Mouse (Mus musculus) limb, embryonic 13.5 days (tissue): ENCODE results near the gene Gltpd2. TPM values are rescaled to one million over a fixed set of nuclear protein-coding genes. Genes with fewer than 3 reads are reported as not detected.
"Not testable (repeated sequence)": the region's sequence is repeated elsewhere in the genome, so short reads cannot be mapped to it uniquely, and the experiment has no call there.

Source experiments
- ATAC-seq: fragments of 200-750 bp; cut with Nextera tagmentation; 2 replicates; pipeline ENCODE4 v1.8.0; 2017; ENCODE audit warnings: low read depth, moderate number of reproducible peaks, moderate TSS enrichment; ENCODE audit not compliant: low FRiP score
- H3K27ac ChIP-seq: fragments of 300-500 bp; sonication (generic); 2 replicates; pipeline ENCODE4 v1.5.1; 2015; ENCODE audit warnings: inconsistent platforms, mild to moderate bottlenecking, moderate library complexity
- H3K27me3 ChIP-seq: fragments of 300-500 bp; sonication (generic); 2 replicates; pipeline ENCODE4 v1.6.1; 2015; ENCODE audit warnings: mild to moderate bottlenecking, inconsistent platforms
- H3K36me3 ChIP-seq: fragments of 300-500 bp; sonication (generic); 2 replicates; pipeline ENCODE4 v1.6.1; 2015; ENCODE audit warnings: inconsistent platforms, mild to moderate bottlenecking, moderate library complexity
- H3K4me1 ChIP-seq: fragments of 300-500 bp; sonication (generic); 2 replicates; pipeline ENCODE4 v1.6.1; 2015; ENCODE audit warnings: inconsistent platforms
- H3K4me2 ChIP-seq: fragments of 300-500 bp; sonication (generic); replicated peaks from 2 replicates; pipeline ENCODE4 v1.6.1; 2015; ENCODE audit warnings: inconsistent platforms, mild to moderate bottlenecking, moderate library complexity
- H3K4me3 ChIP-seq: fragments of 300-500 bp; sonication (generic); 2 replicates; pipeline ENCODE4 v1.5.1; 2015; ENCODE audit warnings: moderate library complexity, mild to moderate bottlenecking, inconsistent platforms
- H3K9ac ChIP-seq: fragments of 300-500 bp; sonication (generic); 2 replicates; pipeline ENCODE4 v1.6.1; 2015; ENCODE audit warnings: mild to moderate bottlenecking, inconsistent platforms
- H3K9me3 ChIP-seq: fragments of 300-500 bp; sonication (generic); 2 replicates; pipeline ENCODE4 v1.6.1; 2016; ENCODE audit warnings: inconsistent platforms
- WGBS: fragments of 180-500 bp; shearing (Covaris S2); methylation state at CpG from one replicate; pipeline ENCODE4 v1.1.7; 2015; 5-methylcytosine and 5-hydroxymethylcytosine counted together
- polyA plus RNA-seq: library from polyadenylated mRNA; unstranded; fragments of >200 nt; fragmentation: Nextera tagmentation; extraction: Ambion mirVana; gene quantifications from 2 replicates; pipeline ENCODE4 v1.2.1, GENCODE M21; 2015

Gene Gltpd2
- polyA plus RNA-seq, 1 experiment from 2014 or later: 0.43 TPM

DNA sequence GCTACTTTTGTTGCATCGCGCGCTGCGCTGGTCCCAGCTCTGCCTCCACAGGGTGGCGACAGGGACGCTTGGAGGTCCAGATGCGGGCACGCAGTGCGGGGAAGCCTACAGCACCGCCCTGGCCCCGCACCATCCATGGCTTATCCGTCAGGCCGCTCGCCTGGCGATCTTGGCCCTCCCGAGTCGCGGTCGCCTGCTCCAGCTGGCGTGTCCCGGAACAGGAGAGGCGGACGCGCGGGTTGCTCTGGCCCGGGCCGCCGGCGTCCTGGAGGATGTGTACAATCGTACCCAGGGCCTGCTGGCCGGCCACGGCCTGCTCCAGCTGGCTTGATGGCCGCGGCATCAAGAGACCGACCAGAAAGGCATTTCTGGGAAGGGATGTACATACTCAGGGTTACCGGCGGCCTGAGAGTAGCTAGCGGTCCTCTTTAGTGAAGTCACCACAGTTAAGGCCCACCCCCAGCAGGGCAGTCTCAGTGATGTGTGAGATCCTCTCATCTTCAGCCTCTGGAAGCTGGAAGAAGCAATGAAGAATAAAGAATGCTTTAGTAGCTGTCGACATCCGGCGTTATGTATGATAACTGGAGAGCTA is 1.3 kb downstream of the Gltpd2 start:
- WGBS: 13% methylated on average over 41 of the region's 41 CpGs
- H3K4me2 ChIP-seq: peak overlapping the region; percentile 63
- peak overlapping the region; percentile 70 for H3K9ac ChIP-seq
- H3K4me3 ChIP-seq: peak overlapping the region; percentile 37
- H3K4me1 ChIP-seq: peaks cover 11% of the 10 kb centered on the region; the same call in 1 of the 2 replicates
- ATAC-seq: no peak; the same call in 1 of the 2 replicates
- H3K36me3 ChIP-seq: no peaks in the 10 kb centered on the region
- H3K9me3 ChIP-seq: no peaks in the 10 kb centered on the region
- H3K27me3 ChIP-seq: peaks cover 15% of the 10 kb centered on the region; the same call in 1 of the 2 replicates
- H3K27ac ChIP-seq: peak overlapping the region; percentile 40; the same call in 1 of the 2 replicates

GRCm38 (mm10) chr11:70523306-70523989 is 4.5 kb downstream of the Gltpd2 start:
- 88% methylated on average over 8 of the region's 8 CpGs for WGBS
- peaks cover 24% of the 10 kb centered on the region for H3K36me3 ChIP-seq

DNA sequence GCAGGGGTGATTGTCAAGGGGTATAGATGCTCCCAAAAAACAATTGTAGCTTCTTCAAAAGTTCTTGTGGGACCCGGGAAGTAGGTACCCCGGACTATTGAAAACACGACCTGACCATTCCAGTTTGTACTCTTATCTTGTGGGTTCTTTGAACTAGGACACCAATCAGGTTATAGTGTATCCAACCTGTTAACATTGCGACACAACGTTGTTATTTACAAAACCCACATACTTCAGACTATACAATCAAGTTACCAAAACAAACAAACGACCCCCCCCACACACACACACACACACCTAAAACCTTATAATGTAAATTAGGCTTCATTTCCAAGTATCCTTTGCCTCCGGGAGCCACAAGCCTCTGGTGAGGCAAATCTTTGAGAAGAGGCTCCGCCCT is 5.8 kb downstream of the Gltpd2 start:
- Histone ChIP-seq H3K4me3 (peak overlapping the region; percentile 70), H3K36me3 (peaks cover 37% of the 10 kb centered on the region), H3K9me3 (no peaks in the 10 kb centered on the region), H3K4me1 (peaks cover 15% of the 10 kb centered on the region), H3K9ac (peak overlapping the region; percentile 19; the same call in 1 of the 2 replicates), H3K27me3 (peaks cover 11% of the 10 kb centered on the region; the same call in 1 of the 2 replicates), H3K4me2 (peak overlapping the region; percentile 58), H3K27ac (no peak overlapping the region)
- no peak; the same call in 1 of the 2 replicates for ATAC-seq
- 9% methylated on average over 8 of the region's 8 CpGs for WGBS

More at GRCm38 (mm10) chr11:70523306-70523989, 4.5 kb downstream of the Gltpd2 start:
- H3K4me3 ChIP-seq, H3K9me3 ChIP-seq, ATAC-seq, H3K4me2 ChIP-seq, H3K9ac ChIP-seq, H3K27ac ChIP-seq: not testable (repeated sequence)
- peaks cover 15% of the 10 kb centered on the region; the same call in 1 of the 2 replicates for H3K27me3 ChIP-seq
- H3K4me1 ChIP-seq: peaks cover 20% of the 10 kb centered on the region

GRCm38 (mm10) chr11:70525184-70525678 is 6.2 kb downstream of the Gltpd2 start, which contains the start of gene Psmb6:
TSS of gene Psmb6 (plus strand) at chr11:70525367.
- peak; percentile 94 for ATAC-seq
- Histone ChIP-seq H3K27me3 (0 out of 2 replicates have a peak, but pooled peaks cover 6% of the 10 kb centered on the region), H3K27ac (peak within 1 kb of the TSS; percentile 52; the same call in 1 of the 2 replicates), H3K4me2 (peak within 1 kb of the TSS; percentile 88), H3K4me1 (peaks cover 11% of the 10 kb centered on the region), H3K4me3 (peak within 1 kb of the TSS; percentile 70), H3K9ac (peak within 1 kb of the TSS; percentile 77), H3K36me3 (peaks cover 38% of the 10 kb centered on the region), H3K9me3 (no peaks in the 10 kb centered on the region)
- under 1% methylated on average over 26 of the region's 26 CpGs for WGBS

- Histone ChIP-seq H3K4me3 (peak overlapping the region; percentile 70), H3K27me3 (0 out of 2 replicates have a peak, but pooled peaks cover 2% of the 10 kb centered on the region), H3K27ac (peak overlapping the region; percentile 52; the same call in 1 of the 2 replicates), H3K4me1 (peaks cover 9% of the 10 kb centered on the region), H3K36me3 (peaks cover 38% of the 10 kb centered on the region), H3K4me2 (peak overlapping the region; percentile 88), H3K9me3 (no peaks in the 10 kb centered on the region), H3K9ac (peak overlapping the region; percentile 77)
- no peak for ATAC-seq
- WGBS: under 1% methylated on average over 12 of the region's 12 CpGs
Observed at GRCm38 (mm10) chr11:70525726-70526125, 6.7 kb downstream of the Gltpd2 start.

DNA sequence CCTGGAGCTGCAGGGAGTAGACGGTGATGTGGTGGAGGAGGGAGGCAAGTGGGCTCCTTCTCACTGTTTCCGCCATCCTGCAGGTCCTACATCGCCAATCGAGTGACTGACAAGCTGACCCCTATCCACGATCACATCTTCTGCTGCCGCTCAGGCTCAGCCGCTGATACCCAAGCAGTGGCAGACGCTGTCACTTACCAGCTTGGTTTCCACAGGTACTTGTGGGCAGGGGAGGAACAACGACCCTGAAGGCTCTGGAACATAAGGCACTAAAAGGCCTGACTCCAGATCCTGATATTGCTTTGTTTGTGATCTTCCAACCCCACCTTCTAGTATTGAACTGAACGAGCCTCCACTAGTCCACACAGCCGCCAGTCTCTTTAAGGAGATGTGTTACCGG is 7.2 kb downstream of the Gltpd2 start:
- H3K9ac ChIP-seq: peak overlapping the region; percentile 77
- H3K4me1 ChIP-seq: peaks cover 9% of the 10 kb centered on the region
- H3K9me3 ChIP-seq: no peaks in the 10 kb centered on the region
- H3K4me2 ChIP-seq: peak overlapping the region; percentile 88
- H3K27ac ChIP-seq: no peak overlapping the region
- peaks cover 38% of the 10 kb centered on the region for H3K36me3 ChIP-seq
- 86% methylated on average over 12 of the region's 12 CpGs for WGBS
- ATAC-seq: no peak
- peak overlapping the region; percentile 70 for H3K4me3 ChIP-seq
- no peaks in the 10 kb centered on the region for H3K27me3 ChIP-seq

GRCm38 (mm10) chr11:70528610-70529009 is 9.6 kb downstream of the Gltpd2 start:
- Histone ChIP-seq H3K9ac (no peak overlapping the region), H3K27me3 (no peaks in the 10 kb centered on the region), H3K4me2 (no peak overlapping the region), H3K4me1 (peaks cover 9% of the 10 kb centered on the region), H3K36me3 (peaks cover 38% of the 10 kb centered on the region), H3K4me3 (no peak overlapping the region), H3K27ac (no peak overlapping the region), H3K9me3 (no peaks in the 10 kb centered on the region)
- ATAC-seq: no peak
- WGBS: 89% methylated on average over 7 of the region's 7 CpGs

GRCm38 (mm10) chr11:70531065-70531464 is 12.1 kb downstream of the Gltpd2 start:
- not testable (repeated sequence) for H3K4me3 ChIP-seq, H3K9ac ChIP-seq, H3K4me2 ChIP-seq, H3K9me3 ChIP-seq, H3K4me1 ChIP-seq, H3K27me3 ChIP-seq, ATAC-seq, H3K27ac ChIP-seq
- H3K36me3 ChIP-seq: peaks cover 38% of the 10 kb centered on the region
- WGBS: 78% methylated on average over 2 of the region's 2 CpGs

- no peak for ATAC-seq
- H3K36me3 ChIP-seq: peaks cover 20% of the 10 kb centered on the region
- no peak within 1 kb of the TSS for H3K9ac ChIP-seq
- H3K4me1 ChIP-seq: no peaks in the 10 kb centered on the region
- no peak within 1 kb of the TSS for H3K27ac ChIP-seq
- H3K4me2 ChIP-seq: no peak within 1 kb of the TSS
- 77% methylated on average over 6 of the region's 6 CpGs for WGBS
- no peak within 1 kb of the TSS for H3K4me3 ChIP-seq
- peaks cover 3% of the 10 kb centered on the region; the same call in 1 of the 2 replicates for H3K27me3 ChIP-seq
- H3K9me3 ChIP-seq: no peaks in the 10 kb centered on the region
Observed at GRCm38 (mm10) chr11:70532839-70533238, 13.8 kb downstream of the Gltpd2 start, which contains the start of gene Gm40193. TSS of gene Gm40193 (minus strand) at chr11:70532939.

GRCm38 (mm10) chr11:70539423-70539822 is 20.4 kb downstream of the Gltpd2 start:
- peaks cover 55% of the 10 kb centered on the region for H3K27me3 ChIP-seq

DNA sequence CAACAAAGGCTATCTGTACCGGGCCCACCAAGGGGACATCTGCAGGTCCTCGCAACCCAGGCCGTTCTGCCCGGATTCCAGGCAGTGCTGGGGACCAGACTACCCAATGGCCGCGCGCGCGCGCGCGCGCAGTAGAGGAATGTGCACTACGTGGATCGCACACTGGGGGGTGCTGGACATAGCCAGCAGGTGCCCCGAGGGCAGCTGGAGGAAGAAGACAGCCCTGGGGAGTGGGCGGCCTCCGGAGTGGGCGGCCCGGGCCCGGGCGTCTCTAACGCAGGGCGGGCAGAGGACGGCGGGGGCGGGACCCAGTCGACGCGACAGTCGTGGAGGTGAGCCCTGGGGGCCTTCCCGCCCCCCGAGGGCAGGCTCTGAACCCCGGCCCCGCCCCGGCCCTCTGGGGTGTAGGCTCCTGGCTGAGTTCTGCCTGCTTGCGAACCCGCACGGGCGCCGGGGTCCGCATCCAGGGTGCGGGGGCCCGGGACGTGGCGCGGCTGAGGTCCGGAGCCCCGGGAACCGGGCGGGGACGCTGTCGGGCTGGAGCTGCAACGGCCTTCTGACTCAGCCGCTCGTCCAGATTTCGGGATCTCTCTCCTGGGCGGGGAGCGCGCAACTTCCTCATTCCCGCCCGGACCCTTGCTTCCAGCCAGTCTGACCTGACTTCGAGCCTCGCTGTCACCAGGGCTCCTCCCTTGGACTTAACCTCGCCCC is 21.0 kb downstream of the Gltpd2 start, which contains the start of gene Pld2:
Gene Pld2 (plus strand): TSS at position 188 of the 711 bp plus-strand sequence.
- peaks cover 7% of the 10 kb centered on the region; the same call in 1 of the 2 replicates for H3K4me1 ChIP-seq
- H3K9ac ChIP-seq: peak within 1 kb of the TSS; percentile 77
- ATAC-seq: peak; percentile 88
- WGBS: under 1% methylated on average over 64 of the region's 65 CpGs
- H3K27ac ChIP-seq: no peak within 1 kb of the TSS
- peak within 1 kb of the TSS; percentile 67 for H3K4me3 ChIP-seq
- peak within 1 kb of the TSS; percentile 86 for H3K4me2 ChIP-seq
- no peaks in the 10 kb centered on the region for H3K36me3 ChIP-seq
- H3K27me3 ChIP-seq: peaks cover 55% of the 10 kb centered on the region
- H3K9me3 ChIP-seq: no peaks in the 10 kb centered on the region

More at GRCm38 (mm10) chr11:70539423-70539822, 20.4 kb downstream of the Gltpd2 start:
- peaks cover 7% of the 10 kb centered on the region; the same call in 1 of the 2 replicates for H3K4me1 ChIP-seq
- peak overlapping the region; percentile 86 for H3K4me2 ChIP-seq
- no peak overlapping the region for H3K27ac ChIP-seq
- no peaks in the 10 kb centered on the region for H3K36me3 ChIP-seq
- 19% methylated on average over 9 of the region's 9 CpGs for WGBS
- ATAC-seq: no peak
- H3K9ac ChIP-seq: peak overlapping the region; percentile 77
- peak overlapping the region; percentile 67 for H3K4me3 ChIP-seq
- H3K9me3 ChIP-seq: no peaks in the 10 kb centered on the region
